20 mouse cellular contexts compared by ENCODE assay signal in genomic region chr10:63032267-63032666, GRCm38 (mm10). TPM values are rescaled to one million over a fixed set of nuclear protein-coding genes. Genes with fewer than 3 reads are reported as not detected.
DNase-seq lines count a peak whose midpoint lies in the region; ATAC-seq and TF ChIP-seq lines count a peak whose summit lies in the region.
"Had no signal": no experiment of that assay in that cellular context is flagged by ENCODE, and none has a peak within 500 bp of the region (broad histone marks: within the 10 kb centered on the region; RNA-seq: fewer than 3 reads in every experiment).

No protein-coding gene starts in this region.

- whole genome bisulfite sequencing in lung, embryonic 14.5 days, result 62% methylated on average over 3 of the region's 3 CpGs
- WGBS in stomach, postnatal 0 days, result 54% methylated on average over 3 of the region's 3 CpGs

- H3K4me1 ChIP-seq in lung, embryonic 14.5 days (ENCODE audit: insufficient read depth), result no peaks in the 10 kb centered on the region; the same call in 1 of the 2 replicates
- no peaks in the 10 kb centered on the region for H3K4me1 ChIP-seq in stomach, postnatal 0 days (replicated peaks; ENCODE audit: control insufficient read depth, insufficient read depth)
- H3K4me1 ChIP-seq: embryonic facial prominence, embryonic 13.5 days; heart, embryonic 10.5 days had no signal

- TF ChIP-seq EP300 in stomach, postnatal 0 days (optimal IDR thresholded peaks at IDR 0.05), result no peak

- no peak overlapping the region for H3K4me3 ChIP-seq in lung, embryonic 14.5 days (ENCODE audit: low read depth, low read length)
- no peak overlapping the region for H3K4me3 ChIP-seq in stomach, postnatal 0 days (ENCODE audit: low read depth, low read length)
- H3K4me3 ChIP-seq: embryonic facial prominence, embryonic 13.5 days; forebrain, embryonic 12.5 days; heart, embryonic 10.5 days; hindbrain, embryonic 13.5 days had no signal

- no peaks in the 10 kb centered on the region for H3K27me3 ChIP-seq in lung, embryonic 14.5 days (ENCODE audit: insufficient read depth, low read length)
- no peaks in the 10 kb centered on the region for H3K27me3 ChIP-seq in stomach, postnatal 0 days (ENCODE audit: control insufficient read depth, insufficient read depth, low read length)
- H3K27me3 ChIP-seq: CH12.LX; embryonic facial prominence, embryonic 13.5 days; forebrain, embryonic 12.5 days; hindbrain, embryonic 13.5 days had no signal

- ATAC-seq in lung, embryonic 14.5 days (ENCODE audit: insufficient read depth), result peak; percentile 82
- ATAC-seq in stomach, postnatal 0 days (ENCODE audit: low FRiP score, low TSS enrichment), result peak; percentile 49; the same call in 1 of the 2 replicates
- ATAC-seq: forebrain, embryonic 16.5 days had no signal

- no peak overlapping the region for H3K27ac ChIP-seq in lung, embryonic 14.5 days (ENCODE audit: low read depth)
- H3K27ac ChIP-seq in stomach, postnatal 0 days (replicated peaks), result no peak overlapping the region
- H3K27ac ChIP-seq: embryonic facial prominence, embryonic 13.5 days; forebrain, embryonic 12.5 days; heart, embryonic 10.5 days; hindbrain, embryonic 13.5 days had no signal

- no peak overlapping the region for H3K4me2 ChIP-seq in lung, embryonic 14.5 days
- H3K4me2 ChIP-seq in stomach, postnatal 0 days (replicated peaks; ENCODE audit: low read depth), result no peak overlapping the region
- H3K4me2 ChIP-seq: embryonic facial prominence, embryonic 13.5 days; forebrain, embryonic 12.5 days; hindbrain, embryonic 13.5 days had no signal

- no peaks in the 10 kb centered on the region for H3K36me3 ChIP-seq in lung, embryonic 14.5 days (ENCODE audit: insufficient read depth)
- no peaks in the 10 kb centered on the region for H3K36me3 ChIP-seq in stomach, postnatal 0 days (ENCODE audit: control insufficient read depth, insufficient read depth, low read length)
- H3K36me3 ChIP-seq: embryonic facial prominence, embryonic 13.5 days; forebrain, embryonic 12.5 days; heart, embryonic 10.5 days; hindbrain, embryonic 13.5 days had no signal

- no peak overlapping the region for H3K9ac ChIP-seq in lung, embryonic 14.5 days
- H3K9ac ChIP-seq in stomach, postnatal 0 days (ENCODE audit: low read length), result no peak overlapping the region
- H3K9ac ChIP-seq: embryonic facial prominence, embryonic 13.5 days; forebrain, embryonic 12.5 days; hindbrain, embryonic 13.5 days had no signal

- no peak for TF ChIP-seq CTCF in lung, embryonic 14.5 days (IDR thresholded peaks at IDR 0.05; ENCODE audit: low read depth)
- no peak for TF ChIP-seq CTCF in stomach, postnatal 0 days (IDR thresholded peaks at IDR 0.05; ENCODE audit: low read depth)

- H3K9me3 ChIP-seq in lung, embryonic 14.5 days (ENCODE audit: low read depth, low read length), result no peaks in the 10 kb centered on the region
- no peaks in the 10 kb centered on the region for H3K9me3 ChIP-seq in stomach, postnatal 0 days (ENCODE audit: control insufficient read depth, low read length)
- H3K9me3 ChIP-seq: embryonic facial prominence, embryonic 13.5 days; forebrain, embryonic 12.5 days; heart, embryonic 10.5 days; hindbrain, embryonic 13.5 days had no signal

- peak; percentile 58 to 83 for DNase-seq in lung, adult 18-20 months
- peak; percentile 70 for DNase-seq in lung, embryonic 14.5 days
- DNase-seq in lung, postnatal 10 days, result peak; percentile 60
- DNase-seq in stomach, postnatal 0 days (ENCODE audit: low spot score), result no peak
- no peak for DNase-seq in adrenal gland, adult 2 months
- no peak for DNase-seq in adrenal gland, adult 18-20 months (ENCODE audit: low spot score in 2 of 2)
- DNase-seq: adrenal gland, postnatal 14 days; cerebellum, adult 18-20 months; cerebellum, adult 9-11 months; cerebellum, postnatal 36 days; gastrocnemius, postnatal 10 days; heart, adult 18-20 months; heart, postnatal 10 days; heart, postnatal 4 days had no signal

RNA-seq across cellular contexts. Expression of gene Pbld2, which starts 8.2 kb away (rescaled TPM):
- polyA plus RNA-seq in lung, embryonic 14.5 days (2014; fragmentation: Nextera tagmentation; extraction: Ambion mirVana), result 1.1 and 1.5 TPM in 2 replicates
- 14.6 and 15.0 TPM in 2 replicates for polyA plus RNA-seq in stomach, postnatal 0 days (2015; fragmentation: Nextera tagmentation; extraction: Ambion mirVana)
- 1 to 10 TPM; 3.1 to 3.9 TPM for total RNA-seq in adrenal gland, adult 2 months (2021)
- polyA plus RNA-seq in adrenal gland, adult 2 months (2012; rRNA removed), result 0.87 and 1.4 TPM in 2 replicates
- 1 to 10 TPM; 4.2 to 4.9 TPM for total RNA-seq in adrenal gland, adult 18-20 months (2021)

RNA-seq across cellular contexts. Expression of gene Hnrnph3, which starts 8.2 kb away (rescaled TPM):
- 71.9 and 77.9 TPM in 2 replicates for polyA plus RNA-seq in lung, embryonic 14.5 days (2014; fragmentation: Nextera tagmentation; extraction: Ambion mirVana)
- polyA plus RNA-seq in stomach, postnatal 0 days (2015; fragmentation: Nextera tagmentation; extraction: Ambion mirVana), result 24.9 and 26.4 TPM in 2 replicates
- total RNA-seq in adrenal gland, adult 2 months (2021), result 10 to 100 TPM; 40.3 to 42.4 TPM
- 2.4 and 3.7 TPM in 2 replicates for polyA plus RNA-seq in adrenal gland, adult 2 months (2012; rRNA removed)
- 10 to 100 TPM; 51.1 to 53.6 TPM for total RNA-seq in adrenal gland, adult 18-20 months (2021)

RNA-seq across cellular contexts. Expression of gene Pbld1, which starts 27.7 kb away (rescaled TPM):
- 1.4 and 1.6 TPM in 2 replicates for polyA plus RNA-seq in lung, embryonic 14.5 days (2014; fragmentation: Nextera tagmentation; extraction: Ambion mirVana)
- 1.2 TPM in 2 replicates for polyA plus RNA-seq in stomach, postnatal 0 days (2015; fragmentation: Nextera tagmentation; extraction: Ambion mirVana)
- 1 to 10 TPM; 2.0 to 3.0 TPM for total RNA-seq in adrenal gland, adult 2 months (2021)
- polyA plus RNA-seq in adrenal gland, adult 2 months (2012; rRNA removed), result 0.40 and 0.90 TPM in 2 replicates
- total RNA-seq in adrenal gland, adult 18-20 months (2021), result 1 to 10 TPM; 1.5 to 2.9 TPM

RNA-seq across cellular contexts. Expression of gene Rufy2, which starts 52.2 kb away (rescaled TPM):
- polyA plus RNA-seq in lung, embryonic 14.5 days (2014; fragmentation: Nextera tagmentation; extraction: Ambion mirVana), result 16.9 and 18.8 TPM in 2 replicates
- 10.3 and 12.8 TPM in 2 replicates for polyA plus RNA-seq in stomach, postnatal 0 days (2015; fragmentation: Nextera tagmentation; extraction: Ambion mirVana)
- 10 to 100 TPM; 11.2 to 16.3 TPM for total RNA-seq in adrenal gland, adult 2 months (2021)
- 1.9 and 2.1 TPM in 2 replicates for polyA plus RNA-seq in adrenal gland, adult 2 months (2012; rRNA removed)
- total RNA-seq in adrenal gland, adult 18-20 months (2021), result 10 to 100 TPM in 1 of 2 experiments, 1 to 10 TPM in 1; 9.5 to 10.0 TPM

Comparison
In these comparisons a context has a peak if more than half of its experiments do, and no peak if none do; other contexts are left out.
1. DNase-seq: peak in lung, adult 18-20 months (2 of 2), lung, embryonic 14.5 days (single experiment) and lung, postnatal 10 days (single experiment); none in stomach, postnatal 0 days (single experiment), adrenal gland, adult 2 months (single experiment) and adrenal gland, adult 18-20 months (0 of 2).